Mouse (Mus musculus) left cerebral cortex, adult 11 months (tissue): ENCODE results near the gene Rnasel.
A peak's percentile ranks its signal among the peaks of the same experiment; 100 is the strongest.

Experiments
- DNase-seq: peaks from one replicate; pipeline ENCODE4 v3.0.0; 2022; ENCODE audit warnings: low spot score

Gene Rnasel

DNA sequence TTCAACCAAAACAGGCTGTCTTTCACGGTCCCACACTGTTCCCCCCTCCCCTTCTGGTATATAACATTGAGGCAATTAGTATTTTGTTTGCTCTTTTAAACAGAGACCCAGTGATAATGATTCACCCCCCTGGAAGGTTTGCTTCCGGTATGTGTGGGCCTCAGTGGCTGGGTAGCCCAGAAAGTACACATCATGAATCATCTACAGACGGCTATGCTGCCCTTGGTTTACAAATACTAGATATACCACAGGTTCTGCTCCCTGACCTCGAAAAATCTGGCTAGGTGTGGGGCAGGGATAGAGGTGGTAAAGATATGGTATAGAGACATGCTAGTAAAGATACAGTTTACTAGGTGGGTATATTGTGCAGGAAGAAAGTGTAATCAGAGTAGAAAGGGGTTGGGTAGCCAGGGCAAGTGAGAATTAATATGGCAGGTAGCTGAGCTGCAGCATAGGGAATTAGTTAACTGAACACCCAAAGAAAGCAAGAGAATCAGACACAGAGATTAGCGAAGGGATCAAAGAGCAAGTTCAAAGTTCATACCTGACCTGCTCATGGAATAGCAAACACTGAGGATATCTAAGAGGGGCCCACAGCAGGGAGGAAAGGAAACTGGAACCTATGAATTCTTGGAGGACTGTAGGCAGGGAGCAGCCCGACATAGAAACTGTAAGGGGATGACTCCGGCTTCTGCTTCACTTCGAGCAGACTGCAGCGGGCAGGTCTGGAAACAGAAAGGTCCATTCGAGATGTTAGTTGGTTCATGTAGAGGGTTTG is 21.0 kb downstream of the Rnasel start:
- no peak for DNase-seq

GRCm38 (mm10) chr1:153770776-153771167 is 21.5 kb downstream of the Rnasel start:
- no peak for DNase-seq

DNA sequence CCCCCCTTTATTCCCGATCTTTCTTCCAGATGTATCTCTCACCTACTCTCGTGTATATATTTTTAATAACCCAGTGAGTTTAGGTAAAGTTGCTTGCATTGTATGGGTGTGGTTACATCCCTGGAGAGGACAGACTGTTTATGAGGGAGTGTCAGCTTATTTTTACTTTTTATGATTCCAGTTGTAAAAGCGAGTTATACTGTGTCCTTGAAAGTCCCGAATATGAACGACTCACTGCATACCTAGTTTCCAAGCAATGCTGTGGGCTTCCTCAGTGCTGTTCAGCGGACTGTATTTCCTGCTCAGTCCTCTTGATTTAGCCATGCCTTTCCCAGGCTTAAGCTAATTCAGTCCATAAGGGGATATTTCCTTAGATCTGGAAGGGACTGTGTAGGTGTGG is 25.9 kb downstream of the Rnasel start:
- no peak for DNase-seq

GRCm38 (mm10) chr1:153776257-153776656 is 27.0 kb downstream of the Rnasel start:
- no peak for DNase-seq

GRCm38 (mm10) chr1:153778205-153778604 is 29.0 kb downstream of the Rnasel start:
- no peak for DNase-seq

- DNase-seq = no peak
Measured at GRCm38 (mm10) chr1:153783339-153783738, 34.1 kb downstream of the Rnasel start.

DNA sequence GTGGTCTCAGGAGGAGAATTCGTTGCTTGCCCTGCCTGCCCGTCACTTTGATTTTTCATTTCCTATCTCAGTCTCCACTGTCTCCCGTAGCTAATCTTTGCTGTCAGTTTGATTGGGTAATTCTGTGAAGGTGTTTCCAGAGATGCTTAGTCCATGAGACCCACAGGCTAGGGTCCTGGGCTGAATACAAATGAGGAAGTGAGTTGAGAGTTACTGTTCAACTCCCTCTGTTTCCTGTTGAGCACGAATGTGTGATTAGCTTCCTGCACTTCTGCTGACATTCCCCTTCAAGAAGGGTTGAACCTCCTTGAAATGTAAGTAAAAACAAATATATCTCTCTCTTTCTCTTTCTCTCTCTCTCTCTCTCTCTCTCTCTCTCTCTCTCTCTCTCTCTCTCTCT is 36.4 kb downstream of the Rnasel start:
- no peak for DNase-seq

DNA sequence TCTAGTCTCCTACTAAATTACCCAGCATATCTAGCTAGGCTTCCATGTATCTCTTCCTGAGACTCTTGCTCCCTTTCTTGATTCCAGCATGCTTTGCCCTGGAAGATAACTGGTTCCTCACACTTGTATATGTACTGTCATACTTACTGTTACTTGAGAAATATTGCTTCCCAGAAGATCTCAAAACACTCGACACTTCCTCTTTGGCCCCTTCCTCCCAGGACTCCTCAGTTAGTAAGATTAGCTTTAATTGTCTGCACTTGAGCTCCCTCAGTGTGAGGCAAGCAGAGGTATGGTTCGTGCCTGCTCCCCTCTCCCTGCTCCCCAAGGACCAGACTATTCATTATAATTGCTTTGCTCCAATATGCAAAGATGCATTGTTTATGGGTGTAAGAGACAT is 41.5 kb downstream of the Rnasel start:
- DNase-seq = no peak

GRCm38 (mm10) chr1:153794241-153794640 is 45.0 kb downstream of the Rnasel start:
- DNase-seq = no peak

DNA sequence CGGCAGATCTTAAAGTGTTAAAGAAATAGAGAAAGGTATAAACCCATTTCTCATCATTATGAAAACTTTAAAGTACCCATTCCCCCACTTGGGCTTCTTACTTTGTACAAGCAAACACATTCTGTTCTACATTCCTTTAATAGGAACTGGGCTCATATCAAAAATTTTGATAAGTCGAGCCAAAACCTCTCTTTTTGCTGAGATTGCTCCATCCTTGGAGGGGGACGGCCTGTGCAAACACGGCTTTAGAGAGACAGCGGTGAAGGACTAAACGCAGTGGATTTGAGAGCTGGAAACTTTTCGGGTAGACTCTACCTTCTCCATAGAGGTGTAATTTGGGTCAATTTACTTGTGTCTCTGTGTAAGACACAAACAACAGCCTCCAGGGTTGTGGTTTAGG is 53.5 kb downstream of the Rnasel start:
- DNase-seq = no peak

DNA sequence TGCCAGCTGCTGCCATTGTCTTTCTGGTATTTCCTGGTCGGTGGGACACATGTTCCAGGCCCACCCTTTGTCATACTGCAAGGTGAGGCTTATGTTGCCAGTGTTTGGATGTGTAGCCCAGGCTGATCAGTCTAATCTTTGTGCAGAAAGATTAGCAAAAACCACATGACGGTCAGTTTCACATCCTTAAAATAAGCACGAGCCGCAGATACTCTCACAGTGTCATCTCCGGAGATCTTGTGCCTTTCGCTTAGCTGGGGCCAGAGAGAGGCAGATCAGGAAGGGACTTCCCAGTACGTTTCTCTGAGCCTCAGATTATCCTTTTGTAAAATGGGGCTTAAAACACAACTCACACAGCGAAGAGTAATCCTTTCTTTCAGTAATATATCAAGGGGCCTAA is 54.3 kb downstream of the Rnasel start:
- no peak for DNase-seq

- peak; percentile 47 for DNase-seq
Measured at GRCm38 (mm10) chr1:153807390-153807993, 58.3 kb downstream of the Rnasel start.
